Comparison of ENCODE assay signal across 26 mouse cellular contexts in the genomic region with DNA sequence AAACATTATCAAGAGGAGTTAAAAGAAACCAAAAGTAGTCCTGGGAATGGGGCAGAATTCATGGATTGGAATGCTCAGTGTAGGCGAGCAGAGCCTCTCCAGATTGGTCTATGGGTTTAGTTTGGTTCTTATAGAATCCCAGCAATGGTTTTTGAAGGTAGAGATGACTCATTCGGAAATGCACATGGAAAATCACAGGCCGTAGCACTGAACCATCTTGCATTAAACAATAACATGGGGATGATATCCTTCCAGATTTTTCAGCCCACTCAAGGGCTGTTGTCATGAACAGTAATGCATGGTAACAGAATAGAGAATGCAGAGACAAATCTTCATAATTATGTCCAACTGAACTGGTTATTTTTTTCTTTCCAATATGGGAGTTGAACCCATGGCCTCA.
"Had no signal": no experiment of that assay in that cellular context is flagged by ENCODE, and none has a peak within 500 bp of the region (broad histone marks: within the 10 kb centered on the region; RNA-seq: fewer than 3 reads in every experiment).

No protein-coding gene starts in this region.

- H3K27ac ChIP-seq: gastrocnemius, adult 2 months; heart, embryonic 10.5 days; hindbrain, embryonic 10.5 days; hindbrain, embryonic 12.5 days; hindbrain, embryonic 14.5 days; intestine, embryonic 15.5 days; limb, embryonic 10.5 days; limb, embryonic 12.5 days; liver, embryonic 13.5 days; liver, embryonic 15.5 days had no signal

- ATAC-seq: hindbrain, embryonic 16.5 days; inflammation-experienced regulatory T-cells, adult 6 months; intestine, embryonic 15.5 days; intestine, postnatal 0 days had no signal

- DNase-seq: gastrocnemius, adult 2 months; gastrocnemius, postnatal 10 days; gastrocnemius, postnatal 25 days; heart, adult 18-20 months; heart, postnatal 10 days; heart, postnatal 4 days; kidney, adult 18-20 months; kidney, adult 8-10 months; kidney, postnatal 10 days; kidney, postnatal 25 days; kidney, postnatal 4 days; liver; liver, embryonic 13.5 days had no signal

- H3K4me3 ChIP-seq: gastrocnemius, adult 2 months; heart, embryonic 10.5 days; heart, embryonic 12.5 days; hindbrain, embryonic 10.5 days; hindbrain, embryonic 12.5 days; intestine, embryonic 15.5 days; left cerebral cortex, adult 2 months; limb, embryonic 10.5 days; limb, embryonic 12.5 days; liver, embryonic 13.5 days; liver, embryonic 15.5 days had no signal
